ENCODE assay signal across 1 mouse cellular context in genomic region chr15:83171712-83172481, GRCm38 (mm10).
TF ChIP-seq lines count a peak whose summit lies in the region.

No protein-coding gene starts in this region.

TF ChIP-seq in CH12.LX, 34 proteins besides CTCF, POLR2A, EP300 and RAD21 (continued from another document):
- TF ChIP-seq MAX (IDR thresholded peaks at IDR 0.05; ENCODE audit: low read length) (no peak), TCF12 (IDR thresholded peaks at IDR 0.05; ENCODE audit: low read depth, low read length) (peak; percentile 69), SMC3 (IDR thresholded peaks at IDR 0.05; ENCODE audit: low read depth, low read length) (peak; percentile 36), JUN (IDR thresholded peaks at IDR 0.05; ENCODE audit: insufficient read depth, low read depth, low read length) (no peak), ZMIZ1 (IDR thresholded peaks at IDR 0.05; ENCODE audit: low read depth, low read length) (no peak; the same call in 1 of the 2 replicates), ZKSCAN1 (IDR thresholded peaks at IDR 0.05; ENCODE audit: borderline replicate concordance, low read depth, low read length) (no peak), MAZ (IDR thresholded peaks at IDR 0.05; ENCODE audit: low read depth, low read length) (no peak)
